Mouse (Mus musculus) kidney, adult 2 months (tissue): Measurements from ENCODE around the gene Lgals7.

Source experiments
- CTCF ChIP-seq: fragments of 200-500 bp; conservative IDR thresholded peaks from 2 replicates; pipeline ENCODE4 v1.5.1; 2011; ENCODE audit warnings: low read depth, mild to moderate bottlenecking, control low read depth, low read length, moderate library complexity, mixed read lengths; ENCODE audit not compliant: insufficient read depth, insufficient read length
- POLR2A ChIP-seq: fragments of 200-500 bp; IDR thresholded peaks from one replicate; pipeline ENCODE4 v1.6.1; 2011; ENCODE audit warnings: low read depth, low read length, control low read depth

- TF ChIP-seq CTCF: no peak
- no peak for TF ChIP-seq POLR2A
These were observed 44.7 kb upstream of the Lgals7 start for GRCm38 (mm10) chr7:28818861-28819452.
